Mouse (Mus musculus) liver, embryonic 14.5 days (tissue): ENCODE results near the gene Dlx5. TPM values are rescaled to one million over a fixed set of nuclear protein-coding genes. Genes with fewer than 3 reads are reported as not detected.

Experiments
- ATAC-seq: fragments of 200-750 bp; cut with Nextera tagmentation; 2 replicates; pipeline ENCODE4 v1.8.0; 2017; ENCODE audit warnings: moderate number of reproducible peaks, mild to moderate bottlenecking, moderate library complexity; ENCODE audit not compliant: insufficient read depth
- DNase-seq, 3 experiments: peaks; one replicate each; pipeline ENCODE4 v3.0.0-alpha.2; 2012 to 2013; ENCODE audit warnings: low read depth in 3 of 3, low spot score in 3 of 3
- H3K27ac ChIP-seq: fragments of 300-500 bp; sonication (generic); 2 replicates; pipeline ENCODE4 v1.5.1; 2014; ENCODE audit warnings: moderate library complexity, mild to moderate bottlenecking, control low read depth, inconsistent platforms
- H3K27me3 ChIP-seq: fragments of 300-500 bp; sonication (generic); 2 replicates; pipeline ENCODE4 v1.6.1; 2014; ENCODE audit warnings: mild to moderate bottlenecking, low read length, moderate library complexity; ENCODE audit not compliant: control insufficient read depth, insufficient read depth
- H3K36me3 ChIP-seq: fragments of 300-500 bp; sonication (generic); replicated peaks from 2 replicates; pipeline ENCODE4 v1.6.1; 2014; ENCODE audit warnings: low read depth; ENCODE audit not compliant: control insufficient read depth, insufficient read depth
- H3K4me1 ChIP-seq, 2 experiments: fragments of 200-500 bp in 1 of 2; fragments of 300-500 bp in 1 of 2; sonication (generic) in 1 of 2; replicated peaks; 2 replicates each; pipeline ENCODE4 v1.6.1; 2012 to 2014; ENCODE audit warnings: antibody characterized with exemption in 1 of 2, inconsistent platforms in 1 of 2, low read length in 1 of 2; ENCODE audit not compliant: control insufficient read depth in 2 of 2, insufficient read depth in 2 of 2
- H3K4me2 ChIP-seq: fragments of 300-500 bp; sonication (generic); 2 replicates; pipeline ENCODE4 v1.6.1; 2014; ENCODE audit warnings: low read depth, mild to moderate bottlenecking, control low read depth, moderate library complexity
- H3K4me3 ChIP-seq, 2 experiments: fragments of 200-500 bp in 1 of 2; fragments of 300-500 bp in 1 of 2; sonication (generic) in 1 of 2; 2 replicates each; pipeline ENCODE4 v1.5.1; 2012 to 2014; ENCODE audit warnings: low read depth in 2 of 2, low read length in 2 of 2, mild to moderate bottlenecking in 2 of 2, control low read depth in 1 of 2, inconsistent platforms in 1 of 2, moderate library complexity in 1 of 2; ENCODE audit not compliant: insufficient read depth in 1 of 2
- H3K9ac ChIP-seq: fragments of 300-500 bp; sonication (generic); replicated peaks from 2 replicates; pipeline ENCODE4 v1.6.1; 2014; ENCODE audit warnings: mild to moderate bottlenecking, control low read depth, moderate library complexity
- H3K9me3 ChIP-seq: fragments of 300-500 bp; sonication (generic); 2 replicates; pipeline ENCODE4 v1.6.1; 2016; ENCODE audit warnings: low read length, mixed read lengths; ENCODE audit not compliant: control insufficient read depth
- CTCF ChIP-seq: IDR thresholded peaks from 2 replicates; pipeline ENCODE4 v1.5.1; 2016; ENCODE audit warnings: antibody characterized with exemption, low read depth, control low read depth
- EP300 ChIP-seq: IDR thresholded peaks from 2 replicates; pipeline ENCODE4 v1.6.1; 2016; ENCODE audit warnings: antibody characterized with exemption, low read depth
- WGBS: fragments of 180-500 bp; shearing (Covaris S2); extraction: QIAGEN DNeasy Blood & Tissue Kit; methylation state at CpG from one replicate; pipeline ENCODE4 v1.1.7; 2014; ENCODE audit not compliant: insufficient replicate concordance; 5-methylcytosine and 5-hydroxymethylcytosine counted together
- polyA plus RNA-seq, 2 experiments: library from polyadenylated mRNA; depleted of rRNA in 1 of 2; stranded (reverse) in 1 of 2; unstranded in 1 of 2; fragments of >200 nt; fragmentation: Nextera tagmentation in 1 of 2; extraction: Ambion mirVana in 1 of 2; gene quantifications; 2 replicates each; pipeline versions ENCODE4 v1.2.1 to v1.2.3; 2012 to 2014

The Dlx5 gene
- polyA plus RNA-seq, 2 experiments: not detected

DNA sequence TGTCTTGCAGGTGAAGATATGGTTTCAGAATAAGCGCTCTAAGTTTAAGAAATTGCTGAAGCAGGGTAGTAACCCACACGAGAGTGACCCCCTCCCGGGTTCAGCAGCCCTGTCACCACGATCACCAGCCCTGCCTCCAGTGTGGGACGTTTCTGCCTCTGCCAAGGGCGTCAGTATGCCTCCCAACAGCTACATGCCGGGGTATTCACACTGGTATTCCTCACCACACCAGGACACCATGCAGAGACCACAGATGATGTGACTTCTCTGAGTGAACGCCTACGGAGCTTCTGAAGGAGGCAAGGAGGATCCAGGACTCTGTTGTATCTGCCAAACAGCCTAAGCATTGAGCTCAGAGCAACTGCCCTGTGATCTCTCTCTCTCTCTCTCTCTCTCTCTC lies 14.9 kb downstream of the Dlx5 start:
- no peak overlapping the region for H3K4me3 ChIP-seq
- 1% methylated on average over 9 of the region's 9 CpGs for WGBS
- H3K9ac ChIP-seq: no peak overlapping the region
- H3K9me3 ChIP-seq: no peaks in the 10 kb centered on the region
- ATAC-seq (no peak), DNase-seq (no peak)
- H3K27ac ChIP-seq: no peak overlapping the region
- H3K4me2 ChIP-seq: no peak overlapping the region
- peaks cover 88% of the 10 kb centered on the region for H3K27me3 ChIP-seq
- no peaks in the 10 kb centered on the region for H3K4me1 ChIP-seq
- H3K36me3 ChIP-seq: no peaks in the 10 kb centered on the region
- TF ChIP-seq EP300 (no peak), CTCF (no peak)

- Histone ChIP-seq H3K36me3 (no peaks in the 10 kb centered on the region), H3K27ac (no peak overlapping the region), H3K27me3 (peaks cover 91% of the 10 kb centered on the region), H3K9ac (no peak overlapping the region), H3K4me3 (no peak overlapping the region), H3K4me1 (no peaks in the 10 kb centered on the region), H3K9me3 (no peaks in the 10 kb centered on the region), H3K4me2 (no peak overlapping the region)
- TF ChIP-seq CTCF: no peak
- 2% methylated on average over 36 of the region's 36 CpGs for WGBS
- ATAC-seq (no peak), DNase-seq (no peak)
Measured at GRCm38 (mm10) chr6:6864441-6865440, 17.1 kb downstream of the Dlx5 start.

- Histone ChIP-seq H3K4me2 (peak overlapping the region; percentile 22; the same call in 1 of the 2 replicates), H3K4me1 (no peaks in the 10 kb centered on the region), H3K4me3 (no peak overlapping the region), H3K9me3 (no peaks in the 10 kb centered on the region), H3K36me3 (no peaks in the 10 kb centered on the region), H3K27me3 (peaks cover 91% of the 10 kb centered on the region), H3K9ac (no peak overlapping the region), H3K27ac (no peak overlapping the region)
- TF ChIP-seq EP300: no peak
- TF ChIP-seq CTCF: no peak
- DNase-seq (no peak), ATAC-seq (no peak)
- WGBS: 1% methylated on average over 21 of the region's 21 CpGs
Measured at GRCm38 (mm10) chr6:6863955-6864354, 17.9 kb downstream of the Dlx5 start.

DNA sequence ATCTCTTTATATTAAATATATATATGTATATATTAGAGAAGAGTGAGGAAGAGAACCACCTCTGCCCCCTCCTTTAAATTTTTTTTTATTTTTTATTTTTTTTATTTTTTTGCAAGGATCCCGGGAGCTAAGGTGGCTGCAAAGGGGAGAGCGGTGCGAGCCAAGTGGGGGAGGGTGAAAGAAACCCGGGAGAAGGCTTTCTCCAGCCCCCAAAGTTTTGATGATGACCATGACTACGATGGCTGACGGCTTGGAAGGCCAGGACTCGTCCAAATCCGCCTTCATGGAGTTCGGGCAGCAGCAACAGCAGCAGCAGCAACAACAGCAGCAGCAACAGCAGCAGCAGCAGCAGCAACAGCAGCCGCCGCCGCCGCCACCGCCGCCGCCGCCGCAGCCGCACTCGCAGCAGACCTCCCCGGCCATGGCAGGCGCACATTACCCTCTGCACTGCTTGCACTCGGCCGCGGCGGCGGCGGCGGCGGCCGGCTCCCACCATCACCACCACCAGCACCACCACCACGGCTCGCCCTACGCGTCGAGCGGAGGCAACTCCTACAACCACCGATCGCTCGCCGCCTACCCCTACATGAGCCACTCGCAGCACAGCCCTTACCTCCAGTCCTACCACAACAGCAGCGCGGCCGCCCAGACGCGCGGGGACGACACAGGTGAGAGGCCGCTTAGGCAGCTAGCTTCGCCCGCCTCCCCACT lies 18.6 kb downstream of the Dlx5 start, which contains the start of gene Dlx6:
TSS of gene Dlx6 (plus strand) at position 175 of the 711 bp plus-strand sequence.
- Histone ChIP-seq H3K4me2 (peak within 1 kb of the TSS; percentile 22; the same call in 1 of the 2 replicates), H3K4me3 (peak within 1 kb of the TSS in 1 of 2 experiments; percentile 6; a peak in 1 of 4 replicates), H3K9ac (no peak within 1 kb of the TSS), H3K9me3 (no peaks in the 10 kb centered on the region), H3K36me3 (no peaks in the 10 kb centered on the region), H3K27me3 (peaks cover 91% of the 10 kb centered on the region), H3K4me1 (no peaks in the 10 kb centered on the region), H3K27ac (no peak within 1 kb of the TSS)
- WGBS: under 1% methylated on average over 48 of the region's 52 CpGs
- TF ChIP-seq CTCF (no peak), EP300 (no peak)
- ATAC-seq (no peak), DNase-seq (no peak)

- TF ChIP-seq CTCF (no peak), EP300 (no peak)
- no peak for DNase-seq
Measured at GRCm38 (mm10) chr6:6862611-6863010, 19.3 kb downstream of the Dlx5 start.

More at GRCm38 (mm10) chr6:6862611-6863010, 19.3 kb downstream of the Dlx5 start:
- H3K27me3 ChIP-seq: peaks cover 96% of the 10 kb centered on the region
- H3K9me3 ChIP-seq: no peaks in the 10 kb centered on the region
- H3K9ac ChIP-seq: no peak overlapping the region
- no peak overlapping the region for H3K27ac ChIP-seq
- no peaks in the 10 kb centered on the region for H3K36me3 ChIP-seq
- WGBS: under 1% methylated on average over 23 of the region's 23 CpGs
- H3K4me1 ChIP-seq: no peaks in the 10 kb centered on the region
- ATAC-seq: no peak
- no peak overlapping the region for H3K4me3 ChIP-seq
- peak overlapping the region; percentile 20; the same call in 1 of the 2 replicates for H3K4me2 ChIP-seq
